Comparison of ENCODE assay signal across 8 mouse cellular contexts in the genomic region with DNA sequence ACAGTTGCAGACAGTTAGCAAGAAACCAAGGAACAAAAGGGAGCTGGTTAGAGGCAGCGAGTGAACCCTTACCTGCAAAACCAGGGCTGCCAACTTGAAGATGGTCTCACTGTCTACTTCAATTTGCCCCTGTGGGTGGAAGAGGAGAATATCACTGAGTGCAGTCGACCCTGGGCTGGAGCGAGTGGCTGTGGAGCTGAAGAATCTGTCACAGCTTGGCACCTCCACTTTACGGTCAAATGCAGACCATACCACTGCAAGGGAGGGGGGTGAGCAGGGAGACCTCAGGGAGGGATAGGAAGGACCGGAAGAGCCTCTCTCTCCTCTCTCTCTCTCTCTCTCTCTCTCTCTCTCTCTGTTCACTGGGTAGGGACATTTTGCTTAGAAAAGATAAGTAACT.
A peak's percentile ranks its signal among the peaks of the same experiment; 100 is the strongest.
DNase-seq lines count a peak whose midpoint lies in the region; ATAC-seq and TF ChIP-seq lines count a peak whose summit lies in the region.

No protein-coding gene starts in this region.

- 10% methylated on average over 5 of the region's 5 CpGs for WGBS in heart, embryonic 14.5 days
- WGBS in heart, adult 2 months: 63% methylated on average over 5 of the region's 5 CpGs
- WGBS in limb, embryonic 12.5 days: 11% methylated on average over 5 of the region's 5 CpGs

- no peaks in the 10 kb centered on the region for H3K36me3 ChIP-seq in heart, embryonic 14.5 days (ENCODE audit: control insufficient read depth, insufficient read depth, low read length)
- peaks cover 5% of the 10 kb centered on the region for H3K36me3 ChIP-seq in heart, adult 2 months (ENCODE audit: control insufficient read depth, insufficient read depth, low read length)
- no peaks in the 10 kb centered on the region for H3K36me3 ChIP-seq in limb, embryonic 12.5 days

- H3K4me1 ChIP-seq in heart, embryonic 14.5 days (ENCODE audit: control insufficient read depth in 2 of 2, insufficient read depth in 2 of 2, low read length in 2 of 2): peaks cover 30 to 58% of the 10 kb centered on the region in 2 experiments
- peaks cover 6% of the 10 kb centered on the region for H3K4me1 ChIP-seq in heart, adult 2 months (ENCODE audit: control insufficient read depth, insufficient read depth, low read length)
- peaks cover 37% of the 10 kb centered on the region for H3K4me1 ChIP-seq in limb, embryonic 12.5 days (replicated peaks)

- H3K9me3 ChIP-seq in heart, embryonic 14.5 days (ENCODE audit: control insufficient read depth, low read length): no peaks in the 10 kb centered on the region
- H3K9me3 ChIP-seq in limb, embryonic 12.5 days: no peaks in the 10 kb centered on the region

- peak overlapping the region; percentile 36 to 44 for H3K4me3 ChIP-seq in heart, embryonic 14.5 days (ENCODE audit: control insufficient read depth in 1 of 2, insufficient read depth in 1 of 2, low read depth in 1 of 2, low read length in 2 of 2)
- no peak overlapping the region for H3K4me3 ChIP-seq in heart, adult 2 months
- peak overlapping the region; percentile 21 for H3K4me3 ChIP-seq in limb, embryonic 12.5 days (replicated peaks)

- peak overlapping the region; percentile 57 for H3K4me2 ChIP-seq in heart, embryonic 14.5 days (ENCODE audit: low read length)
- peak overlapping the region; percentile 41 for H3K4me2 ChIP-seq in limb, embryonic 12.5 days

- peak overlapping the region in 1 of 2 experiments; percentile 24; a peak in 1 of 4 replicates for H3K27ac ChIP-seq in heart, embryonic 14.5 days (replicated peaks in 1 of 2; ENCODE audit: control insufficient read depth in 1 of 2, insufficient read depth in 1 of 2, low read depth in 2 of 2, low read length in 2 of 2)
- no peak overlapping the region for H3K27ac ChIP-seq in heart, adult 2 months
- no peak overlapping the region for H3K27ac ChIP-seq in limb, embryonic 12.5 days

- no peak for DNase-seq in heart, adult 2 months
- peak; percentile 79 for DNase-seq in embryo, embryonic 11 days
- DNase-seq in neural tube, embryonic 10.5 days (ENCODE audit: extremely low spot score, low spot score): peak; percentile 59
- no peak for DNase-seq in layer of hippocampus, adult 11-12 months (ENCODE audit: low spot score)
- DNase-seq in frontal cortex, adult 2 months (ENCODE audit: extremely low spot score in 1 of 2, low spot score in 1 of 2): no peak
- DNase-seq in urinary bladder, adult 18-20 months (ENCODE audit: low spot score in 2 of 2): no peak

- ATAC-seq in heart, embryonic 14.5 days (ENCODE audit: insufficient number of reproducible peaks, insufficient read depth, low FRiP score, low read depth): no peak
- ATAC-seq in limb, embryonic 12.5 days (ENCODE audit: insufficient number of reproducible peaks, insufficient read depth, low FRiP score, low TSS enrichment, low read depth): no peak

- no peak for TF ChIP-seq CTCF in heart, adult 2 months (IDR thresholded peaks at IDR 0.05)

- TF ChIP-seq POLR2A in heart, adult 2 months (IDR thresholded peaks at IDR 0.05; ENCODE audit: insufficient read depth, low read depth, low read length): no peak

- intact Hi-C loops in heart, adult 2 months (cut with DNase I): no loop called here

- H3K27me3 ChIP-seq in heart, embryonic 14.5 days (ENCODE audit: control insufficient read depth, insufficient read depth, low read length): no peaks in the 10 kb centered on the region
- H3K27me3 ChIP-seq in heart, adult 2 months (ENCODE audit: control insufficient read depth, insufficient read depth, low read length): no peaks in the 10 kb centered on the region
- no peaks in the 10 kb centered on the region for H3K27me3 ChIP-seq in limb, embryonic 12.5 days

- peak overlapping the region; percentile 46 for H3K9ac ChIP-seq in heart, embryonic 14.5 days (ENCODE audit: low read length)
- H3K9ac ChIP-seq in heart, adult 2 months (ENCODE audit: low read depth, low read length): no peak overlapping the region
- no peak overlapping the region for H3K9ac ChIP-seq in limb, embryonic 12.5 days (replicated peaks)

- no peak for TF ChIP-seq EP300 in heart, adult 2 months (IDR thresholded peaks at IDR 0.05; ENCODE audit: insufficient read depth, low read depth, low read length)

- no peaks in the 10 kb centered on the region for H3K79me2 ChIP-seq in heart, adult 2 months (replicated peaks; ENCODE audit: control insufficient read depth, insufficient read depth, low read length)

Comparison
In these comparisons a context has a peak if more than half of its experiments do, and no peak if none do; other contexts are left out.
1. DNase-seq: peak in embryo, embryonic 11 days (single experiment) and neural tube, embryonic 10.5 days (single experiment); none in heart, adult 2 months (0 of 2), layer of hippocampus, adult 11-12 months (single experiment), frontal cortex, adult 2 months (0 of 2) and urinary bladder, adult 18-20 months (0 of 2).